Mouse (Mus musculus) spleen, adult 2 months (tissue): ENCODE results near the gene Eef1a1.

Experiments used
- CTCF ChIP-seq: fragments of 200-500 bp; IDR thresholded peaks from 2 replicates; pipeline ENCODE4 v1.5.1; 2011; ENCODE audit warnings: mild to moderate bottlenecking, inconsistent platforms; ENCODE audit not compliant: insufficient read depth, insufficient read length, insufficient replicate concordance; ENCODE audit errors: extremely low read depth
- POLR2A ChIP-seq: fragments of 200-500 bp; IDR thresholded peaks from 2 replicates; pipeline ENCODE4 v1.6.1; 2011; ENCODE audit warnings: low read depth, low read length, inconsistent platforms

DNA sequence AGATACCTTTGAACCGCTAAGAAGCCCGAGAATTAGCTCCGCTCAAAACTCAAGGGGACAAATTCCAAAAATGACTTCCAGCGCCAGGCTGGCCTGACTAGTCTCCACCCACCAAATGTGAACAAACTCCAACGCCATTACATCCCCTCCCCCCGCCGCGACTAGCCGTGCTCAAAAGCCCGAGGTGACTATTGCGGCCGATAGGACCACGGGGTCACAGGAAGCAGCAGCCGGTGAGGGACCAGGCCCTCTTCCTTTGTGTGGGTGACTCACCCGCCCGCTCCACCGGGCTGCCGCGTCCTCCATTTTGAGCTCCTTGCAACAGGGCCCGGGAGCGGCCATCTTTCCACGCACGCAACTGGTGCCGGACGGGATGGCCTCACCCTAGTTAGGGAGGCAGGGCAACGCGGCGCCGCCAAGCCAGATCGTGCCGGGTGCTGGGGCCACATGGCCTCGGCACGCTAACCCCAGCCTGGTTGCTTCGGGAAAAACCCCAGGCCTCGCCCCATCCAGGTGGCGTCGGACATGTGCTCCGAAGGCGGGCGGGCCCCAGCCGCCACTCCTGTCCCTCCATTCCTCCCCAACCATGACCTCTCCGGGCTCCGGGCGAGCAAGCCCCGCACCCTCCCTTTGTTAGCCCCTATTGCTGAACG is 8.1 kb downstream of the Eef1a1 start:
- TF ChIP-seq POLR2A (peak; percentile 11; the same call in 1 of the 2 replicates), CTCF (no peak)
